Mouse (Mus musculus): ENCODE measurements at regions not wholly inside any gene's neighbourhood (a gene's known extent, or its start where the extent isn't known, plus 50 kb on each side); places are given as distances from the start of the nearest gene placed in this dataset.
A peak's percentile ranks its signal among the peaks of the same experiment; 100 is the strongest.

- H3K27me3 ChIP-seq (replicated peaks; ENCODE audit: control insufficient read depth, insufficient read depth, low read length), result no peaks in the 10 kb centered on the region
- whole genome bisulfite sequencing, result 45% methylated on average over 4 of the region's 4 CpGs
- H3K4me2 ChIP-seq (ENCODE audit: low read length), result no peak overlapping the region
- H3K27ac ChIP-seq (ENCODE audit: low read depth, low read length), result no peak overlapping the region
- no peak overlapping the region for H3K4me3 ChIP-seq (ENCODE audit: low read length)
- H3K4me1 ChIP-seq (ENCODE audit: control insufficient read depth, insufficient read depth, low read depth, low read length), result no peaks in the 10 kb centered on the region
- H3K9ac ChIP-seq (ENCODE audit: low read depth, low read length), result no peak overlapping the region
- no peaks in the 10 kb centered on the region for H3K9me3 ChIP-seq (ENCODE audit: control insufficient read depth, low read length)
- no peak for ATAC-seq
- no peaks in the 10 kb centered on the region for H3K36me3 ChIP-seq (ENCODE audit: control insufficient read depth, insufficient read depth, low read length)
Observed at GRCm38 (mm10) chr17:44432524-44433295, 244.3 kb downstream of the Clic5 start.

- no peak overlapping the region for H3K27ac ChIP-seq (ENCODE audit: low read depth, low read length)
- no peaks in the 10 kb centered on the region for H3K27me3 ChIP-seq (replicated peaks; ENCODE audit: control insufficient read depth, insufficient read depth, low read length)
- H3K9ac ChIP-seq (ENCODE audit: low read depth, low read length), result no peak overlapping the region
- no peak overlapping the region for H3K4me3 ChIP-seq (ENCODE audit: low read length)
- ATAC-seq, result no peak
- H3K4me2 ChIP-seq (ENCODE audit: low read length), result no peak overlapping the region
- no peaks in the 10 kb centered on the region for H3K4me1 ChIP-seq (ENCODE audit: control insufficient read depth, insufficient read depth, low read depth, low read length)
- H3K36me3 ChIP-seq (ENCODE audit: control insufficient read depth, insufficient read depth, low read length), result no peaks in the 10 kb centered on the region
- no peaks in the 10 kb centered on the region for H3K9me3 ChIP-seq (ENCODE audit: control insufficient read depth, low read length)
Observed at GRCm38 (mm10) chr17:44433296-44433653, 244.9 kb downstream of the Clic5 start.

GRCm38 (mm10) chr17:44436536-44437043 is 248.2 kb downstream of the Clic5 start:
- H3K4me3 ChIP-seq (ENCODE audit: low read length), result no peak overlapping the region
- no peak overlapping the region for H3K4me2 ChIP-seq (ENCODE audit: low read length)
- ATAC-seq, result no peak
- H3K36me3 ChIP-seq (ENCODE audit: control insufficient read depth, insufficient read depth, low read length), result no peaks in the 10 kb centered on the region
- H3K27me3 ChIP-seq (replicated peaks; ENCODE audit: control insufficient read depth, insufficient read depth, low read length), result no peaks in the 10 kb centered on the region
- no peaks in the 10 kb centered on the region for H3K9me3 ChIP-seq (ENCODE audit: control insufficient read depth, low read length)
- no peaks in the 10 kb centered on the region for H3K4me1 ChIP-seq (ENCODE audit: control insufficient read depth, insufficient read depth, low read depth, low read length)
- 92% methylated on average over 9 of the region's 9 CpGs for WGBS
- no peak overlapping the region for H3K27ac ChIP-seq (ENCODE audit: low read depth, low read length)
- no peak overlapping the region for H3K9ac ChIP-seq (ENCODE audit: low read depth, low read length)

GRCm38 (mm10) chr17:44438526-44438925 is 250.1 kb downstream of the Clic5 start:
- Histone ChIP-seq H3K4me2 (ENCODE audit: low read length) (no peak overlapping the region), H3K27ac (ENCODE audit: low read depth, low read length) (no peak overlapping the region), H3K4me3 (ENCODE audit: low read length) (no peak overlapping the region), H3K9me3 (ENCODE audit: control insufficient read depth, low read length) (no peaks in the 10 kb centered on the region), H3K27me3 (replicated peaks; ENCODE audit: control insufficient read depth, insufficient read depth, low read length) (no peaks in the 10 kb centered on the region), H3K36me3 (ENCODE audit: control insufficient read depth, insufficient read depth, low read length) (no peaks in the 10 kb centered on the region), H3K9ac (ENCODE audit: low read depth, low read length) (no peak overlapping the region), H3K4me1 (ENCODE audit: control insufficient read depth, insufficient read depth, low read depth, low read length) (no peaks in the 10 kb centered on the region)
- ATAC-seq, result no peak

DNA sequence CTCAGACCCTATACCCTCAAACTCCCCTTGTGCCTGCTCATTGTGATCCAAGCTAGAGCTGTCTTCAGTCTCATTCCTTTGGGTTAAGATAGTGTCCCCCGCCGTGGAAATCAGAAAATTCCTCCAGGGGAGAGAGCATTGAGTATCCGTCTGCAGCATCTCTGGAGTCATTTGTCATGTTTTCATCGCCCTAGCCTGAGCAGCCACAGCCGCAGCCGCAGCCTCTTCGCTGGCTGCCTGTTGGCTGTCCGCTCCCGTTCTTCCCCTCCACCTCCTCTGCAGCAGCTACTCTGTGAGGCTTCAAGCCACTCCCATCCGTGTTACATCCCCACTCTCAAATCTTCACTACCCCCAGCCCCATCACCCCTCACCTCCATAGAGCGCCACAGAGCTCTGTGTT is 255.1 kb downstream of the Clic5 start:
- WGBS, result 52% methylated on average over 11 of the region's 11 CpGs
- Histone ChIP-seq H3K36me3 (ENCODE audit: control insufficient read depth, insufficient read depth, low read length) (no peaks in the 10 kb centered on the region), H3K4me2 (ENCODE audit: low read length) (no peak overlapping the region), H3K4me3 (ENCODE audit: low read length) (no peak overlapping the region), H3K9ac (ENCODE audit: low read depth, low read length) (no peak overlapping the region), H3K27ac (ENCODE audit: low read depth, low read length) (no peak overlapping the region), H3K27me3 (replicated peaks; ENCODE audit: control insufficient read depth, insufficient read depth, low read length) (no peaks in the 10 kb centered on the region), H3K4me1 (ENCODE audit: control insufficient read depth, insufficient read depth, low read depth, low read length) (no peaks in the 10 kb centered on the region), H3K9me3 (ENCODE audit: control insufficient read depth, low read length) (no peaks in the 10 kb centered on the region)
- peak; percentile 58; the same call in 1 of the 2 replicates for ATAC-seq

GRCm38 (mm10) chr17:44445361-44445760 is 257.0 kb downstream of the Clic5 start:
- no peaks in the 10 kb centered on the region for H3K36me3 ChIP-seq (ENCODE audit: control insufficient read depth, insufficient read depth, low read length)
- H3K27me3 ChIP-seq (replicated peaks; ENCODE audit: control insufficient read depth, insufficient read depth, low read length), result no peaks in the 10 kb centered on the region
- no peak overlapping the region for H3K27ac ChIP-seq (ENCODE audit: low read depth, low read length)
- no peak overlapping the region for H3K9ac ChIP-seq (ENCODE audit: low read depth, low read length)
- no peaks in the 10 kb centered on the region for H3K4me1 ChIP-seq (ENCODE audit: control insufficient read depth, insufficient read depth, low read depth, low read length)
- no peak overlapping the region for H3K4me3 ChIP-seq (ENCODE audit: low read length)
- H3K9me3 ChIP-seq (ENCODE audit: control insufficient read depth, low read length), result no peaks in the 10 kb centered on the region
- H3K4me2 ChIP-seq (ENCODE audit: low read length), result no peak overlapping the region
- ATAC-seq, result no peak
- WGBS, result 73% methylated on average over 3 of the region's 3 CpGs

All from hindbrain, embryonic 16.5 days (tissue).